Mouse (Mus musculus) CH12.LX (cell line): ENCODE results near the gene Kif17.

ENCODE experiments used
- CTCF ChIP-seq, 2 experiments: IDR thresholded peaks in 1 of 2; conservative IDR thresholded peaks in 1 of 2; 2 replicates each; pipeline ENCODE4 v1.5.1; 2011 to 2012; ENCODE audit warnings: low read depth in 2 of 2, low read length in 2 of 2, improper control_type of control experiment in 1 of 2, inconsistent platforms in 1 of 2, mild to moderate bottlenecking in 1 of 2, moderate library complexity in 1 of 2
- ELF1 ChIP-seq: IDR thresholded peaks from 2 replicates; pipeline ENCODE4 v1.6.1; 2014; ENCODE audit warnings: low read depth, mild to moderate bottlenecking, inconsistent platforms, low read length, improper control_type of control experiment
- EP300 ChIP-seq: IDR thresholded peaks from 2 replicates; pipeline ENCODE4 v1.6.1; 2011; ENCODE audit warnings: low read length, improper control_type of control experiment
- GABPA ChIP-seq: IDR thresholded peaks from 2 replicates; pipeline ENCODE4 v1.6.1; 2012; ENCODE audit warnings: low read depth, low read length, improper control_type of control experiment, inconsistent platforms; ENCODE audit not compliant: insufficient replicate concordance
- JUN ChIP-seq: IDR thresholded peaks from 2 replicates; pipeline ENCODE4 v1.6.1; 2011; ENCODE audit warnings: low read depth, mild to moderate bottlenecking, low read length, improper control_type of control experiment, moderate library complexity; ENCODE audit not compliant: insufficient read depth
- JUND ChIP-seq: conservative IDR thresholded peaks from 2 replicates; pipeline ENCODE4 v1.6.1; 2011; ENCODE audit warnings: low read depth, low read length, improper control_type of control experiment
- MAX ChIP-seq: IDR thresholded peaks from 2 replicates; pipeline ENCODE4 v1.6.1; 2011; ENCODE audit warnings: low read length, improper control_type of control experiment
- MAZ ChIP-seq: IDR thresholded peaks from 2 replicates; pipeline ENCODE4 v1.6.1; 2012; ENCODE audit warnings: low read depth, mild to moderate bottlenecking, inconsistent platforms, low read length, improper control_type of control experiment, moderate library complexity
- MYC ChIP-seq: IDR thresholded peaks from 2 replicates; pipeline ENCODE4 v1.6.1; 2011; ENCODE audit warnings: low read depth, mild to moderate bottlenecking, improper control_type of control experiment, low read length
- POLR2A ChIP-seq: IDR thresholded peaks from 2 replicates; pipeline ENCODE4 v1.6.1; 2011; ENCODE audit warnings: low read depth, mild to moderate bottlenecking, improper control_type of control experiment, low read length
- TCF12 ChIP-seq: IDR thresholded peaks from 2 replicates; pipeline ENCODE4 v1.6.1; 2014; ENCODE audit warnings: low read depth, mild to moderate bottlenecking, inconsistent platforms, low read length, improper control_type of control experiment
- USF1 ChIP-seq: IDR thresholded peaks from 2 replicates; pipeline ENCODE4 v1.6.1; 2014; ENCODE audit warnings: low read depth, mild to moderate bottlenecking, inconsistent platforms, low read length, improper control_type of control experiment
- ZKSCAN1 ChIP-seq: IDR thresholded peaks from 2 replicates; pipeline ENCODE4 v1.6.1; 2012; ENCODE audit warnings: low read depth, inconsistent platforms, low read length, improper control_type of control experiment, borderline replicate concordance
- ZNF384 ChIP-seq: IDR thresholded peaks from 2 replicates; pipeline ENCODE4 v1.6.1; 2012; ENCODE audit warnings: low read depth, low read length, improper control_type of control experiment, inconsistent platforms

DNA sequence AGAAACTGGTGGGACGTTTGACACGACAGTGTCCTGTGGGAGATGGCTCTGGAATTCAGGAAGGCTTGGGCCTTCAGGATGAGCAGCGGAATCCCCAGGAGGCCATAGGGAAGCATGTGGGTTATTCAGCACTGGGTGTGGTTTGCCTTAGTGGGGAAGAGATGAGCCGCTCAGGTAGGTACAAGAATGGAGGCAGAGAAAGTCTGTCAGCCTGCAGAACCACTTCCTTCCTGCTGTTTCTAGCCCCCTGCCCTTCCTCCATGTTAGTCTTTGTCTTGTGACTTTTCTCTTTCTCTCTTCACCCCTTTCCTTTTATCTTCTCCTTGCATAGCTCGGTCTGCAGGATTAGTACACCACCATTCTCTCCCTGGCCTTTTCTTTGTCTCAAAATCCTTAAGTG lies 27.8 kb upstream of the Kif17 start:
- TF ChIP-seq MAX (no peak), TCF12 (no peak), MAZ (no peak), ZNF384 (no peak), JUN (no peak), CTCF (conservative IDR thresholded peaks at IDR 0.05 in 1 of 2, IDR thresholded peaks at IDR 0.05 in 1 of 2; ENCODE audit: low read depth in 2 of 2, low read length in 2 of 2) (no peak), GABPA (no peak), ZKSCAN1 (no peak), USF1 (no peak), POLR2A (no peak), MYC (no peak), ELF1 (no peak), EP300 (no peak), JUND (no peak)
